Mouse (Mus musculus) limb, embryonic 14.5 days (tissue): Measurements from ENCODE around the gene Fam50b. TPM values are rescaled to one million over a fixed set of nuclear protein-coding genes. Genes with fewer than 3 reads are reported as not detected.

Experiments used
- ATAC-seq: fragments of 200-750 bp; cut with Nextera tagmentation; 2 replicates; pipeline ENCODE4 v1.8.0; 2017; ENCODE audit warnings: low read depth, moderate number of reproducible peaks, moderate TSS enrichment; ENCODE audit not compliant: low FRiP score
- DNase-seq: peaks from one replicate; pipeline ENCODE4 v3.0.0-alpha.2; 2015; ENCODE audit warnings: low spot score
- H3K27ac ChIP-seq: fragments of 300-500 bp; sonication (generic); replicated peaks from 2 replicates; pipeline ENCODE4 v1.5.1; 2014; ENCODE audit warnings: low read depth, mild to moderate bottlenecking, low read length, moderate library complexity, mixed read lengths
- H3K27me3 ChIP-seq: fragments of 300-500 bp; sonication (generic); 2 replicates; pipeline ENCODE4 v1.6.1; 2014; ENCODE audit warnings: low read length, mixed read lengths; ENCODE audit not compliant: control insufficient read depth, insufficient read depth
- H3K36me3 ChIP-seq: fragments of 300-500 bp; sonication (generic); 2 replicates; pipeline ENCODE4 v1.6.1; 2014; ENCODE audit warnings: mild to moderate bottlenecking, low read length, moderate library complexity, mixed read lengths; ENCODE audit not compliant: control insufficient read depth, insufficient read depth
- H3K4me1 ChIP-seq: fragments of 300-500 bp; sonication (generic); 2 replicates; pipeline ENCODE4 v1.6.1; 2014; ENCODE audit warnings: antibody characterized with exemption, low read length, mixed read lengths; ENCODE audit not compliant: control insufficient read depth, insufficient read depth
- H3K4me2 ChIP-seq: fragments of 300-500 bp; sonication (generic); replicated peaks from 2 replicates; pipeline ENCODE4 v1.6.1; 2014; ENCODE audit warnings: low read depth, mild to moderate bottlenecking, low read length, moderate library complexity; ENCODE audit not compliant: severe bottlenecking
- H3K4me3 ChIP-seq: fragments of 300-500 bp; sonication (generic); replicated peaks from 2 replicates; pipeline ENCODE4 v1.5.1; 2014; ENCODE audit warnings: low read length
- H3K9ac ChIP-seq: fragments of 300-500 bp; sonication (generic); 2 replicates; pipeline ENCODE4 v1.6.1; 2014; ENCODE audit warnings: mild to moderate bottlenecking, low read depth, low read length, moderate library complexity; ENCODE audit not compliant: severe bottlenecking
- H3K9me3 ChIP-seq: fragments of 300-500 bp; sonication (generic); 2 replicates; pipeline ENCODE4 v1.6.1; 2016; ENCODE audit warnings: low read length; ENCODE audit not compliant: control insufficient read depth
- POLR2A ChIP-seq: fragments of 200-500 bp; IDR thresholded peaks from 2 replicates; pipeline ENCODE4 v1.8.0; 2012; ENCODE audit warnings: inconsistent platforms, mild to moderate bottlenecking, moderate library complexity, borderline replicate concordance; ENCODE audit not compliant: insufficient read depth, insufficient read length; ENCODE audit errors: extremely low read depth
- WGBS: fragments of 180-500 bp; shearing (Covaris S2); extraction: QIAGEN DNeasy Blood & Tissue Kit; methylation state at CpG from one replicate; pipeline ENCODE4 v1.1.7; 2014; 5-methylcytosine and 5-hydroxymethylcytosine counted together
- polyA plus RNA-seq, 2 experiments: library from polyadenylated mRNA; depleted of rRNA in 1 of 2; stranded (reverse) in 1 of 2; unstranded in 1 of 2; fragments of >200 nt; fragmentation: Nextera tagmentation in 1 of 2; extraction: Ambion mirVana in 1 of 2; gene quantifications; 2 replicates each; pipeline versions ENCODE4 v1.2.1 to v1.2.3; 2012 to 2014

Gene Fam50b
- polyA plus RNA-seq, 2 experiments = not detected

GRCm38 (mm10) chr13:34709566-34709965, 25.1 kb upstream of the Fam50b start:
- 85% methylated on average over 4 of the region's 4 CpGs for WGBS
- no peaks in the 10 kb centered on the region for H3K9me3 ChIP-seq
- no peak overlapping the region for H3K4me3 ChIP-seq
- no peak overlapping the region for H3K9ac ChIP-seq
- TF ChIP-seq POLR2A = no peak
- H3K36me3 ChIP-seq = no peaks in the 10 kb centered on the region
- no peak for DNase-seq
- no peak overlapping the region for H3K4me2 ChIP-seq
- H3K27me3 ChIP-seq = no peaks in the 10 kb centered on the region
- ATAC-seq = no peak
- 0 out of 2 replicates have a peak overlapping the region, but pooled peaks have one; percentile 30 for H3K27ac ChIP-seq
- peaks cover 6% of the 10 kb centered on the region; the same call in 1 of the 2 replicates for H3K4me1 ChIP-seq

- H3K27ac ChIP-seq = no peak overlapping the region
- H3K9ac ChIP-seq = no peak overlapping the region
- H3K36me3 ChIP-seq = no peaks in the 10 kb centered on the region
- no peaks in the 10 kb centered on the region for H3K27me3 ChIP-seq
- H3K4me3 ChIP-seq = no peak overlapping the region
- no peaks in the 10 kb centered on the region for H3K9me3 ChIP-seq
- TF ChIP-seq POLR2A = no peak
- H3K4me1 ChIP-seq = peaks cover 10% of the 10 kb centered on the region; the same call in 1 of the 2 replicates
- ATAC-seq = no peak
- no peak for DNase-seq
- 83% methylated on average over 4 of the region's 4 CpGs for WGBS
- no peak overlapping the region for H3K4me2 ChIP-seq
These were observed 23.2 kb upstream of the Fam50b start for GRCm38 (mm10) chr13:34711410-34711809.

GRCm38 (mm10) chr13:34712881-34713280, 21.8 kb upstream of the Fam50b start:
- ATAC-seq (no peak), DNase-seq (no peak)
- Histone ChIP-seq H3K4me1 (peaks cover 10% of the 10 kb centered on the region; the same call in 1 of the 2 replicates), H3K4me3 (no peak overlapping the region), H3K9ac (no peak overlapping the region), H3K4me2 (no peak overlapping the region), H3K9me3 (no peaks in the 10 kb centered on the region), H3K27me3 (no peaks in the 10 kb centered on the region), H3K27ac (no peak overlapping the region), H3K36me3 (no peaks in the 10 kb centered on the region)
- WGBS = 47% methylated on average over 1 of the region's 1 CpGs
- no peak for TF ChIP-seq POLR2A

GRCm38 (mm10) chr13:34715437-34715838, 19.2 kb upstream of the Fam50b start:
- Histone ChIP-seq H3K27ac (no peak overlapping the region), H3K9ac (no peak overlapping the region), H3K27me3 (no peaks in the 10 kb centered on the region), H3K4me1 (0 out of 2 replicates have a peak, but pooled peaks cover 4% of the 10 kb centered on the region), H3K4me2 (no peak overlapping the region), H3K4me3 (no peak overlapping the region), H3K9me3 (no peaks in the 10 kb centered on the region), H3K36me3 (no peaks in the 10 kb centered on the region)
- DNase-seq (peak; percentile 42), ATAC-seq (peak; percentile 65)
- TF ChIP-seq POLR2A = no peak
- WGBS = 39% methylated on average over 7 of the region's 7 CpGs

DNA sequence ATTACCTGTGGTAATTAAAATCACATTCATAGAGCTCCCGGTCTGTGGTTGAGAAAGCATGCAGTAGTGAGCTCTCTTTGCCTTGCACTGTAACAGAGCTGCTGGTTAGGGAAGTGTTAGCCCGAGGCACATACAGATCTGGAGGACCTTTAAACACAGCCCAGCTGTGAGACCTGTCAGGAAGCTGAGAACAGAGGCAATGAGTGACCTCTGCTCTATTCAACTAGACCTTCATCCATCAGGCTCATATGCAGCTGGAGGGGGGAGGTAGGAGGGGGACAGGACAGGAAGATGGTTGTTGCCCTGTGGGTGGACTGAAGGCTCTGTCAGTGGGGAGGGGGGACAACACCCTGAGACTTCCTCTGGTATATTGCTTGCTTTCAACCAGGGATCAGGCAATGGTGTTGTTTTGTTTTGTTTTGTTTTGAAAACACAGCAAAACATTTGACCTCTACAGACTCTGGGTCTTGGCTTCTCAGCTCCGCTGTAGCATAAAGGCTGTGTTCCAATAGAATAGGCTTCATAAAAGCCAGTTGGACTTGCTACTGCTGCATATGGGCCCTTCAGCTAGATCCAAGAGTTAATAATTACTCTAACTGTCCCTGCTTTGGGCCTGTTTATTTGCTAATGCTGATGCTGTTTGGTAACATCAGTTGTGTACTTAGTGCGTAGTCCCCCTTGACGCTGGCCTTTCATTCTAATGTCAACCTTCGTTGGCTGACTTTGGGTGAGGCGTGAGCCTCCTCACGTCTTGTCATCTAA, 9.6 kb upstream of the Fam50b start:
- Histone ChIP-seq H3K27me3 (no peaks in the 10 kb centered on the region), H3K4me3 (no peak overlapping the region), H3K27ac (no peak overlapping the region), H3K4me1 (peaks cover 28% of the 10 kb centered on the region), H3K36me3 (no peaks in the 10 kb centered on the region), H3K9me3 (no peaks in the 10 kb centered on the region), H3K9ac (no peak overlapping the region), H3K4me2 (no peak overlapping the region; the same call in 1 of the 2 replicates)
- no peak for TF ChIP-seq POLR2A
- DNase-seq (peak; percentile 42), ATAC-seq (no peak; the same call in 1 of the 2 replicates)
- 58% methylated on average over 8 of the region's 8 CpGs for WGBS
